Mouse (Mus musculus) yolk sac, embryonic 10.5 days (tissue): ENCODE measurements at regions not wholly inside any gene's neighbourhood (a gene's known extent, or its start where the extent isn't known, plus 50 kb on each side); places are given as distances from the start of the nearest gene placed in this dataset.
"Not testable (repeated sequence)": the region's sequence is repeated elsewhere in the genome, so short reads cannot be mapped to it uniquely, and the experiment has no call there.

ENCODE experiments used
- DNase-seq: peaks from one replicate; pipeline ENCODE4 v3.0.0-alpha.2; 2017; ENCODE audit warnings: low spot score

DNA sequence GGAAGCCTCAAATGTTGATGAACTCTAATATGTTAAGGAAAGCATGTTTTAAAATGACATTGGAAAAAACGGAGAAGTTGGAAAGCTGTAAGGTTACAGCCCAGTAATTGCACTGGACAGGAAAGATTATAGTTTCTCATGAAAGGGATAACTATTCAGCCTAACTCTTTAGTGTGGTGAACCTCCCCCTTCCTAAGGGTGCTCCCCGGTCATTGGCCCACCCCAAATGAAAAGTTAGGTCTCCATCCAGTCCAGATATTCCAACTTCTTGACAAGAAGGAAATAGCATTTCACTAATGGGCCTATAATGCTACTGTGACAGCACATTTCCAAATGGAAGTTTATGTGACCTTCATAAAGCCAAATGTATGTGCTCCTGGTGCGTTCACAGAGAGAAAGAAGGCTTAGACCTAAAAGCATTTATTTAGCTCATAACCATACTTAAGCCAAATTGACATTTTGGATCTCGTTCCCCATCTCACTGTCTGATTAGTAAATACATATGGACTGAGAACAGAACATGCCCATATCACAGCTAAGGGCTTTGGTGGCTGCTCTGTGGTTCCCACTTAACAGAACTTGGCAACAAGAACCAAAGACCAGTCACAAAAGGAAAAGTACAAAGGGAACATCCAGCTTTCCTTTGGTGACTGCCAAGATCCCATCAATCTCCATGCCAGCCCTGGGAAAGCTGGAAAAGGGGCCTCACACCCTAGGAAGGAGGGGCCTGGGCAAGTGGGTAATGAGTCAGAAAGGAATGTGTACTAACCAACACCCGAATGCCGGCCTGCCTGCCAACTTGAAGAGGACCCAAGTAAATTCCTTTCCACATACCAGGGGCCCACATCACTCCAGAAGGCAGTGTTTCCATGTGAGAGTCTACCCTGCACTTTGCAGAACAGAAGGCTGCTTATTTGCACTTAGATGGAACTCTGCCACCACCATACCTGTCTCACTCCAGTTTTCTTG, 155.1 kb upstream of the Chst7 start:
- peak; percentile 1 for DNase-seq

GRCm38 (mm10) chrX:19906646-19907371, 152.6 kb upstream of the Chst7 start:
- peak; percentile 52 for DNase-seq

GRCm38 (mm10) chrX:19917001-19917400, 142.4 kb upstream of the Chst7 start:
- no peak for DNase-seq

DNA sequence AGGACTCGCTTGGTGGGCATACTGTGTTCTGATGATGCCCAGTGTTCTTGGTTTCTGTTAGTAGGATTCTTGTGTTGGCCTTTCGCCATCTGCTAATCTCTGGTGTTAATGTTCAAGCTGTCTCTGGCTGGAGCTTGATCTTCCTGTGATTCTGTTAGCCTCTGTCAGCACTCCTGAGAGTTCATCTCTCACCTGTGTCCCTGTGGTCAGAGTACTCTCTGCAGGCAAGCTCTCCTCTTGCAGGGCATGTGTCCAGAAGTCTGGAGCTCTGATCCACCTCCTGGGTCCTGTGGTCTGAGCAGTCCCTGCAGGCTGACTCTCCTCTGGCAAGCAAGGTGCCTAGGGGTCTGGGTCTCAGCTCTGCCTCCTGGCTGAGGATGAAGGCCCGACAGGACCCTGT, 130.0 kb upstream of the Chst7 start:
- DNase-seq: not testable (repeated sequence)

DNA sequence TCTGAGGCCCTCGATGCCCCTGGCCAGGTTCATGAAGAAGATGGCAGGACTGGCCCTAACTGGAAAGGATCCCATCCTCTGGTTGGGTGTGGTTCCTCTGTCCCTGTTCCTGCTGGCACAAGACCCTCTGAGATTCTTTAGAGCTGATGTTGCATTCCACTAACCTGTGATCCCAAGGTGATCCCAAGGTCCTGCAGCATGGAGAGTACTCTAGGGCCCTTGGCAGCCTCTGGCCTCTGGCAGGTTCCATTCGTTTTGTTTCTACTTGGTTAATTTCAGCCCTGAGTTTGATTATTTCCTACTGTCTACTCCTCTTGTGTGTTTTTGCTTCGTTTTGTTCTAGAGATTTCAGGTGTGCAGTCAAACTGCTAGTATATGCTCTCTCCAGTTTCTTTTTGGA, 129.5 kb upstream of the Chst7 start:
- DNase-seq: no peak

- no peak for DNase-seq
Measured at GRCm38 (mm10) chrX:19943305-19943704, 116.1 kb upstream of the Chst7 start.
